Mouse (Mus musculus): ENCODE measurements around the gene Mvb12b. TPM values are rescaled to one million over a fixed set of nuclear protein-coding genes. Genes with fewer than 3 reads are reported as not detected.
A peak's percentile ranks its signal among the peaks of the same experiment; 100 is the strongest.

Mvb12b gene
- polyA plus RNA-seq (2012; fragmentation: generic; extraction: Trizol) = 15.9 TPM
- long read RNA-seq, experiment 1, partial matches to known transcripts = 1 of 4 reads
- long read RNA-seq, experiment 1, other reads (novel, unspliced or antisense) = 3 of 4 reads
- long read RNA-seq, experiment 2, full-length matches to known transcripts = 9 of 28 reads
- long read RNA-seq, experiment 2, partial matches to known transcripts = 6 of 28 reads
- long read RNA-seq, experiment 2, other reads (novel, unspliced or antisense) = 13 of 28 reads

GRCm38 (mm10) chr2:33887328-33888099, at the start of gene Mvb12b:
Gene Mvb12b (minus strand): TSS chr2:33887946.
- peak within 1 kb of the TSS; percentile 71 for H3ac ChIP-seq (ENCODE audit: control insufficient read depth, insufficient read length, low read depth)
- peaks cover 8% of the 10 kb centered on the region for H3K79me3 ChIP-seq (ENCODE audit: low read depth)
- peaks cover 3% of the 10 kb centered on the region for H3K27me3 ChIP-seq (ENCODE audit: control insufficient read depth, insufficient read depth, insufficient read length)
- no peak for TF ChIP-seq FOSL1 (IDR thresholded peaks at IDR 0.05; ENCODE audit: insufficient read depth, low read length, poor library complexity, severe bottlenecking)
- no peak for TF ChIP-seq MYOG (IDR thresholded peaks at IDR 0.05; ENCODE audit: control insufficient read depth, extremely low read depth, insufficient read length)
- no peak for TF ChIP-seq CEBPB (IDR thresholded peaks at IDR 0.05; ENCODE audit: low read depth)
- H3K36me3 ChIP-seq (ENCODE audit: control insufficient read depth, insufficient read depth) = no peaks in the 10 kb centered on the region
- peak within 1 kb of the TSS; percentile 59 for H3K4me3 ChIP-seq (ENCODE audit: insufficient read depth, poor library complexity, severe bottlenecking)
- peaks cover 38% of the 10 kb centered on the region for H3K79me2 ChIP-seq (ENCODE audit: control insufficient read depth, insufficient read depth)

GRCm38 (mm10) chr2:33935756-33936155, 48.0 kb upstream of the Mvb12b start:
- H3K79me2 ChIP-seq (ENCODE audit: control insufficient read depth, insufficient read depth) = no peaks in the 10 kb centered on the region
- peaks cover 11% of the 10 kb centered on the region for H3K27me3 ChIP-seq (ENCODE audit: control insufficient read depth, insufficient read depth, insufficient read length)
- no peaks in the 10 kb centered on the region for H3K36me3 ChIP-seq (ENCODE audit: control insufficient read depth, insufficient read depth)
- H3K4me3 ChIP-seq (ENCODE audit: insufficient read depth, poor library complexity, severe bottlenecking) = no peak overlapping the region
- no peak overlapping the region for H3ac ChIP-seq (ENCODE audit: control insufficient read depth, insufficient read length, low read depth)
- TF ChIP-seq CEBPB (IDR thresholded peaks at IDR 0.05; ENCODE audit: low read depth) (no peak), MYOG (IDR thresholded peaks at IDR 0.05; ENCODE audit: control insufficient read depth, extremely low read depth, insufficient read length) (no peak), CTCF (IDR thresholded peaks at IDR 0.05; ENCODE audit: control insufficient read depth, insufficient read depth, insufficient read length) (no peak), MAX (IDR thresholded peaks at IDR 0.05) (no peak), MYOD1 (IDR thresholded peaks at IDR 0.05; ENCODE audit: control insufficient read depth, insufficient read length, low read depth) (no peak)
- H3K79me3 ChIP-seq (ENCODE audit: low read depth) = no peaks in the 10 kb centered on the region

- Histone ChIP-seq H3K4me3 (ENCODE audit: insufficient read depth, poor library complexity, severe bottlenecking) (no peak overlapping the region), H3K79me2 (ENCODE audit: control insufficient read depth, insufficient read depth) (no peaks in the 10 kb centered on the region), H3ac (ENCODE audit: control insufficient read depth, insufficient read length, low read depth) (no peak overlapping the region), H3K27me3 (ENCODE audit: control insufficient read depth, insufficient read depth, insufficient read length) (peaks cover 5% of the 10 kb centered on the region), H3K36me3 (ENCODE audit: control insufficient read depth, insufficient read depth) (no peaks in the 10 kb centered on the region), H3K79me3 (ENCODE audit: low read depth) (no peaks in the 10 kb centered on the region)
- TF ChIP-seq FOSL1 (IDR thresholded peaks at IDR 0.05; ENCODE audit: insufficient read depth, low read length, poor library complexity, severe bottlenecking) (no peak), CTCF (IDR thresholded peaks at IDR 0.05; ENCODE audit: control insufficient read depth, insufficient read depth, insufficient read length) (no peak), MYOD1 (IDR thresholded peaks at IDR 0.05; ENCODE audit: control insufficient read depth, insufficient read length, low read depth) (no peak), MYOG (IDR thresholded peaks at IDR 0.05; ENCODE audit: control insufficient read depth, extremely low read depth, insufficient read length) (no peak), MAX (IDR thresholded peaks at IDR 0.05) (no peak), USF1 (IDR thresholded peaks at IDR 0.05; ENCODE audit: low read depth) (no peak), CEBPB (IDR thresholded peaks at IDR 0.05; ENCODE audit: low read depth) (no peak)
Observed at GRCm38 (mm10) chr2:33933606-33934510, 46.1 kb upstream of the Mvb12b start.

- TF ChIP-seq CTCF (IDR thresholded peaks at IDR 0.05; ENCODE audit: control insufficient read depth, insufficient read depth, insufficient read length) (no peak), MAX (IDR thresholded peaks at IDR 0.05) (no peak), MYOD1 (IDR thresholded peaks at IDR 0.05; ENCODE audit: control insufficient read depth, insufficient read length, low read depth) (no peak), USF1 (IDR thresholded peaks at IDR 0.05; ENCODE audit: low read depth) (no peak), CEBPB (IDR thresholded peaks at IDR 0.05; ENCODE audit: low read depth) (no peak), FOSL1 (IDR thresholded peaks at IDR 0.05; ENCODE audit: insufficient read depth, low read length, poor library complexity, severe bottlenecking) (no peak), MYOG (IDR thresholded peaks at IDR 0.05; ENCODE audit: control insufficient read depth, extremely low read depth, insufficient read length) (no peak)
- no peak overlapping the region for H3K4me3 ChIP-seq (ENCODE audit: insufficient read depth, poor library complexity, severe bottlenecking)
- H3K27me3 ChIP-seq (ENCODE audit: control insufficient read depth, insufficient read depth, insufficient read length) = peaks cover 20% of the 10 kb centered on the region
- no peak overlapping the region for H3ac ChIP-seq (ENCODE audit: control insufficient read depth, insufficient read length, low read depth)
- H3K36me3 ChIP-seq (ENCODE audit: control insufficient read depth, insufficient read depth) = no peaks in the 10 kb centered on the region
- no peaks in the 10 kb centered on the region for H3K79me2 ChIP-seq (ENCODE audit: control insufficient read depth, insufficient read depth)
- no peaks in the 10 kb centered on the region for H3K79me3 ChIP-seq (ENCODE audit: low read depth)
Observed at GRCm38 (mm10) chr2:33931161-33931560, 43.4 kb upstream of the Mvb12b start.

- peaks cover 40% of the 10 kb centered on the region for H3K27me3 ChIP-seq (ENCODE audit: control insufficient read depth, insufficient read depth, insufficient read length)
- TF ChIP-seq MYOD1 (IDR thresholded peaks at IDR 0.05; ENCODE audit: control insufficient read depth, insufficient read length, low read depth) = no peak
- TF ChIP-seq USF1 (IDR thresholded peaks at IDR 0.05; ENCODE audit: low read depth) = no peak
- no peak for TF ChIP-seq MYOG (IDR thresholded peaks at IDR 0.05; ENCODE audit: control insufficient read depth, extremely low read depth, insufficient read length)
- no peak for TF ChIP-seq CTCF (IDR thresholded peaks at IDR 0.05; ENCODE audit: control insufficient read depth, insufficient read depth, insufficient read length)
- no peak for TF ChIP-seq MAX (IDR thresholded peaks at IDR 0.05)
- TF ChIP-seq CEBPB (IDR thresholded peaks at IDR 0.05; ENCODE audit: low read depth) = no peak
- no peak for TF ChIP-seq FOSL1 (IDR thresholded peaks at IDR 0.05; ENCODE audit: insufficient read depth, low read length, poor library complexity, severe bottlenecking)
- H3K79me2 ChIP-seq (ENCODE audit: control insufficient read depth, insufficient read depth) = no peaks in the 10 kb centered on the region
- H3ac ChIP-seq (ENCODE audit: control insufficient read depth, insufficient read length, low read depth) = no peak overlapping the region
- no peak overlapping the region for H3K4me3 ChIP-seq (ENCODE audit: insufficient read depth, poor library complexity, severe bottlenecking)
- no peaks in the 10 kb centered on the region for H3K36me3 ChIP-seq (ENCODE audit: control insufficient read depth, insufficient read depth)
- H3K79me3 ChIP-seq (ENCODE audit: low read depth) = no peaks in the 10 kb centered on the region
Observed at GRCm38 (mm10) chr2:33925288-33925687, 37.5 kb upstream of the Mvb12b start.
